Mouse (Mus musculus) heart, embryonic 12.5 days (tissue): ENCODE measurements around the gene Gal3st1. TPM values are rescaled to one million over a fixed set of nuclear protein-coding genes. Genes with fewer than 3 reads are reported as not detected.

Experiments used
- polyA plus RNA-seq: library from polyadenylated mRNA; unstranded; fragments of >200 nt; fragmentation: Nextera tagmentation; extraction: Ambion mirVana; gene quantifications from 2 replicates; pipeline ENCODE4 v1.2.1, GENCODE M21; 2016

The Gal3st1 gene
- polyA plus RNA-seq, 1 experiment from 2014 or later = 0.32 TPM

Other genes with a start within 250 kb of the Gal3st1 start
- gene Osbp2, start 119.7 kb upstream of the Gal3st1 start, polyA plus RNA-seq = 0.32 TPM in 2 replicates
- 0.12 and 0.20 TPM in 2 replicates for gene 4921536K21Rik, start 88.5 kb upstream of the Gal3st1 start, polyA plus RNA-seq
- gene Dusp18, start 88.4 kb upstream of the Gal3st1 start, polyA plus RNA-seq = 13.5 and 14.5 TPM in 2 replicates
- 6.2 and 6.3 TPM in 2 replicates for gene Slc35e4, start 69.0 kb upstream of the Gal3st1 start, polyA plus RNA-seq
- gene Tcn2, start 51.5 kb upstream of the Gal3st1 start, polyA plus RNA-seq = 73.3 and 74.2 TPM in 2 replicates
- 57.1 and 63.3 TPM in 2 replicates for gene Pes1, start 19.7 kb upstream of the Gal3st1 start, polyA plus RNA-seq
- gene 4930556J24Rik, start 6.9 kb upstream of the Gal3st1 start, polyA plus RNA-seq = 0.22 TPM in 1 of 2 replicates, not detected in the other
- not detected in 2 replicates for gene Sec14l4, start 47.8 kb downstream of the Gal3st1 start, polyA plus RNA-seq
- gene Sec14l3, start 81.2 kb downstream of the Gal3st1 start, polyA plus RNA-seq = not detected in 2 replicates
- gene Mtfp1, start 111.8 kb downstream of the Gal3st1 start, polyA plus RNA-seq = 18.6 and 21.2 TPM in 2 replicates
- gene Sec14l2, start 139.8 kb downstream of the Gal3st1 start, polyA plus RNA-seq = 0.86 and 1.1 TPM in 2 replicates
- gene Rnf215, start 151.6 kb downstream of the Gal3st1 start, polyA plus RNA-seq = 21.4 and 22.0 TPM in 2 replicates
- 4.7 and 5.5 TPM in 2 replicates for gene Ccdc157, start 176.7 kb downstream of the Gal3st1 start, polyA plus RNA-seq
- 43.1 and 46.5 TPM in 2 replicates for gene Sf3a1, start 176.7 kb downstream of the Gal3st1 start, polyA plus RNA-seq
- 15.6 TPM in 2 replicates for gene Tbc1d10a, start 203.2 kb downstream of the Gal3st1 start, polyA plus RNA-seq
- 3.4 and 3.8 TPM in 2 replicates for gene Castor1, start 234.6 kb downstream of the Gal3st1 start, polyA plus RNA-seq